Mouse (Mus musculus): Measurements from ENCODE around the gene Fndc3b. TPM values are rescaled to one million over a fixed set of nuclear protein-coding genes. Genes with fewer than 3 reads are reported as not detected.
A peak's percentile ranks its signal among the peaks of the same experiment; 100 is the strongest.

Fndc3b gene
- polyA plus RNA-seq, 1 experiment = 8.4 TPM

DNA sequence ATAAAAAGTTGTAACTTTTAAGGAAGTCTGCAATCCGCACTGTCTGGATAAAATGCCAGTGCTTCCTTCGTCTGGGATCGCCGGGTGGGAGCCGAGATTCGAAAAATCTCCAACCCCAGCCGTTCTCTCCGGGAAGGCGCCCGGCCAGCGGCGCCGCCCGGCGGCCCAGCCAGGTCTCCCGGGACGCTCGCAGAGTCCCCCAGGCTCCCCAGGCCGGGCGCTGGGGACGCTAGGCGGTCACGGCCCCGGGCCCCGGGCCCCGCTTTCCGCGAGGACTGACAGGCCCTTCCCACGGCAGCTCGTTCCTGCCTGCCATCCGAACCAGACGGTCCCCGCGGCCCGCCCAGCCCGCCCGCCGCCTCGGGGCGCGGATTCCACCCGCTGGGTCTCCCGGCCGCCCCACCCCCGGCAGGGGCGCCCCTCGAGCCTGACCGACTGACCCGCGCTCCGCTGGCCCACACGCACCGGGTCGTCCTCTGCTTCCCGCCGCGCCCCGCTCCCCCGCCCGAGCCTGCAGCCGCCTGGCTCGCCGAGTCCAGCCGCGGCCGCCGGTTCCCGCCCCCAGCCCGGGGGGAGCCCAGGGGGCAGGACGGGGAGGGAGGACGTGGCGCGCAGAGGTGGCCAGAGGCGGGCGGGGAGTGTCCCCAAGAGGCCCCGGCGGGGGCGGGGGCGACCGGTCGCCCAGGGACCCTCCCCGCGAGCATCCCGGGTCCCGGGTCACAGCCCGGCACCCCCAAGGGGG, 1.0 kb downstream of the Fndc3b start:
- no peak for DNase-seq (ENCODE audit: extremely low spot score in 1 of 2, low spot score in 1 of 2)

DNA sequence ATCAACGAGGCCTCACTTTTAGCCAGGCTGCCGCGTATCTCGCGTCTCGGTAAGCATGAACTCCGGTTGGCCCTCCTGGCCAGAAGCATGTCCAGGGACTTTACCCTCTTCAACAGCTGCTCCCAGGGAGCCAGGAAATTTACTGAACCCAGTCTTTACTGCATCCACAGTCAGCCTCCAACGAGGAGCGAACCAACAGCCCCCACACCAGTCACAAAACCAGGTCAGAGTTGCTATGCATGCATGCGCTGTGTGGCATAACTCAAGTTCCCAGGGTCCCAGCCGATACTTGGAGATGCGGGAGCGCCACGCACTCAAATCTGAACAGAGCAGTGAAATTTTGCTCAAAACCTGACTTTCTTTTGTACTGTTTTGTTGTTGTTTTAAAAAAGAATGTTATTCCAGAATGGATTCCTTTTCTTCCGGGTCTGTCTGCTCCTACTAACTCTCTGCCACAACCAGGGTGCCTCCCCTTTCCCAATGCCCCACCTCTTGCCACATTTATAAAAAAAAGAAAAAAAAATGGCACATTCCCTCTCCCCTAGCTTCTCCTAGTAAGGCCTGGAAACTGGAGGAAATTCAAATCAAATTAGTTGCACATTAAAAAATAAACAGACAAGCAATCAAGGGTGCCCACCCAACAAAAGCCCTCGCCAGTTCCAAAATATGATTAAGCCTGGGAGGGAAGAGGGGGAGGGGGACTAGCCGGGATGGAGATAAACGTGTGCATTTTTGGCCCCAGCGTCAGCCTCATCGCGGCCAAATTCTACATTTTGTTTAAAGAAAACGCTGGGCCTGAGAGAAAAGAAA, 1.8 kb downstream of the Fndc3b start:
- DNase-seq (ENCODE audit: extremely low spot score in 1 of 2, low spot score in 1 of 2) = no peak

DNA sequence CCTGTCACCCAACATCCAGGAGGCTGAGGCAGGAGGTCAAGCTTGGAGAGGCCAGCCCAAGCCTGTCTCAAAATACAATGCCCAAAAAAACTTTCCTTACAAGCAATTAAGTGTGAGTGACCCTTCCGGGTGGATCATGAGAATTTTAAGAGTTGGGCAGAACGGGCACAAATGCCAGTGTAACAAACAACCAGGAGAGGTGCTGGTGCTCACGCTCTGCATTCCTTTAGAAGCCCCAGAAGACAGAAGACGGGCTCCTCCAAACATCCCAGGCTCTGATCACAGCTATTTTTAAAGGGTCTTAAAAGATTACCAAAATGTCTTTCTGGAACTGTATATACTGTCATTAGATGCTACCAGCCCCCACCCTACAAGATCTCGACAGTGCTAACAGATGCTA, 2.5 kb downstream of the Fndc3b start:
- no peak for DNase-seq (ENCODE audit: extremely low spot score in 1 of 2, low spot score in 1 of 2)

DNA sequence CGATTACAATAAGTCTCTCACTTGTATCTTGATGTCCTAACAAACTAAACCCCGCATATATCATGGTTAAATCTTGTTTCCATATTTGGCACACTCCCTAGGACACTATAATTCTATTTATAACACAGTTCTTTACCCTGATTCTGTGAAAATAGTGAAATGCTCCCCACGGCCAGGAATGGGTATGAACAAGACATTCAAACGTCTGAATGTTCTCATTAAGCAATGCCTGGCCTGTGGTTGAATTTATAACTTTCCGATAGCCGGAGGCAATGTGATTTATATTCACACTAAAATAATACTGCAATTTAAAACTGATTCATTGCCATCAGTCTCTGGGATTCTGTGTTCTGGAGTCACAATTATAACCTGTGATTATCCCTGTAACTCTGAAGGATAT, 5.3 kb downstream of the Fndc3b start:
- DNase-seq (ENCODE audit: extremely low spot score in 1 of 2, low spot score in 1 of 2) = no peak

DNA sequence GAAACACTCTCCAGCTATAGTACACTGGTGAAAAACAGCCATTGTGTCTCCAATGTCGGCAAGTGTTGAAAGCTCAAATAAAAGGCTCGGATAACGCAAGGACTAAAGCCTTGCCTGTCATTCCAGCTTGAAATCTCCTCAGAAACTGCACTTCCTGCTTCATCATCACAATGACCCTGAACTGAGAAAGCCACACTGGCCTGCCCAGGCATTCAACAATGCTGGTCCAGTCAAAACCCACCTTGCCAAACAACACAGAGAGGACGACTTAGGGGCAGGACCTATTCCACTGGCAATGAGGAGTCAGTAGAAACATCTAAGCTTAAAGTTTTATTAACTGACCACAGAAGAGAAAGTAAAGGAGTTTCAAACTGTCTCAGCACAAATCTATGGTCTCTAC, 6.1 kb downstream of the Fndc3b start:
- DNase-seq (ENCODE audit: extremely low spot score in 1 of 2, low spot score in 1 of 2) = no peak

DNA sequence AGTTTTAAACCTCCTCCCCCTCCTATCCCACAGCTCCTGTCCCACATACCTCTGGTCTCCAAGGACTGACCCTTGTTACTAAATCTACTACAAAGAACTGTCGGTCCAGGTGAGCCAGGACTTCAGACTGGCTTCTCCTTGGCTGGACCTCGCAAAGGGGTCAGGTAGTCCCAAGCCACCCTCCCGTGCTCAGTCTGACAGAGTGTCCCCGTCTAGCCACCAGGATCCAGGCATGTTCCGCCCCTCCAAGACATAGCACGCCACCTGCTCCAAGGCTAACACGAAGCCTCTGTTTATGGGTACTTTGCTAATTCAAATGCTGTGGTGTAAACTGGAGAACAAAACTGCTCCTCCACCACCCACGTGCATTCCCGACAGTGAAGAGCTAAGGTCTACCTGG, 6.5 kb downstream of the Fndc3b start:
- no peak for DNase-seq (ENCODE audit: extremely low spot score in 1 of 2, low spot score in 1 of 2)

DNA sequence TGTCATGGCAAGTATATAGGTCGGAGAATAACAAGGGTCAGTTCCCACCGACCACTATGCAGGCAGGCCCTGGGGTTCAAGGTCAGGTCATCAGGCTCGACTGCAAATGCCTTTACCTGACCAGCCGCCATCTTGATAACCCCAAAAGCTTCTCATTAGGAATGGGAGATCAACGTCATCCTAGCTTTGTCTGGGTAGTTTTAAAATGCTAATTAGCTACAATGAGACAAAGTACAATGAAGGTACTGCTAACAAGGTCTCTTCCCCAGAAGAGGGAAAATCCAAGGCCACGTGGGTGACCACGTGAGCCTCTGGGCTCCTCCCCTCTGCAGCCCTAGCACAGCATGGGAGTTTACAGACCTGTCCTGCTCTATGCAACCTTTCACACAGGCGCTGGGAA, 7.6 kb downstream of the Fndc3b start:
- DNase-seq (ENCODE audit: extremely low spot score in 1 of 2, low spot score in 1 of 2) = no peak

DNA sequence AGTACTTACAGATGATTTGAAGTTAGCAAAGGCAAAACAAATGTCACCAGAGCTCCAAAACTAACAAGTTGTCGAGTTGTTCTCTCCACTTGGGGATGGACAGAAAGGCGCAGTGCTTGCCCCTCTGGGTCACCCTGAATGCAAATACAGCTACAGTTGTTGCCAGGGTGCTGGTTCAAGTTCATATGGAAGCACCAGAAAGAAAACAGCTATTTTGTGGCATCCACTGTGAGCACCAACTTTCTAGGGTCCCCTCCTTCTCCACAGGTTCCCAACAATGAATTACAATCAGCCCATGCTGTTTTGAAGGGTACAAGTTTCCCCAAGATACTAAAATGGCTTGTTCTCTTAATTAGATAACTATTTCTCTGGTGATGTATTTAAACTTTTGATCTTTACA, 8.0 kb downstream of the Fndc3b start:
- no peak for DNase-seq (ENCODE audit: extremely low spot score in 1 of 2, low spot score in 1 of 2)

DNA sequence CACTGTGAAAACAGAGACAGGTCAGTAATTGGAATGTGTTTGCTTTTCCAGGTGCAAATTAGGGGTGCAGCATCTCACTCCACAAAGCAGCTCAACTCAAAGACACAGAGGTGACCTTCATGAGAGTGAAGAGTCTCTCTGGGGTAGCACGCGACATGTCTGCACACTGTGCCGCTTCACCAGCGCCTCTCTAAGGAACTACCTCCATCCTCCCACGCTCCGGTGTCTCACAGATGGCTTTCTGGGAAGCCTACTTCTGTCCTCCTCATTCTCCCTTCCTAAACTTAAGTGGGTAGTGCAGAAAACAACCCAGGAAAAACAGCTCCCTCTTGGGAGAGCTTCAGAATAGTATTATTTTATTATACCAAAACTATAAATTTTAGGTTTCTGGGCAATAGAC, 12.4 kb downstream of the Fndc3b start:
- DNase-seq (ENCODE audit: extremely low spot score in 1 of 2, low spot score in 1 of 2) = peak; percentile 74 to 82

DNA sequence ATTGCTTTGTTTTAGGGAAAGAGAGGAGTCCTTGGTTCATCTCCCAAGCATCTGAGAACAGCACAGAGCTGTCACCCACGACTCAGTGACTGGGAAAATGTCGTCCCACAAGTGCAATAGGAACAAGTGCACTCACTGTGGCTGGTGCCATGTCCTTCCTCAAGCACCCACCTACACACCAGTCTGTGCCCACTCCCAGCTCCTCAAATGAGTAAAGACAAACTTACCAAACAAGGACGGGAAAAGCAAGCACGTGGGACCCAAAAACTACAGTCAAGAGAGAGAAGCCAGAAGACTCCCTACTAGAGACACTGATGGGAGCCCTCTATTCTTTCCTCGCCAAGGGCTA, 14.7 kb downstream of the Fndc3b start:
- peak in 1 of 2 experiments; percentile 48 for DNase-seq (ENCODE audit: extremely low spot score in 1 of 2, low spot score in 1 of 2)

DNA sequence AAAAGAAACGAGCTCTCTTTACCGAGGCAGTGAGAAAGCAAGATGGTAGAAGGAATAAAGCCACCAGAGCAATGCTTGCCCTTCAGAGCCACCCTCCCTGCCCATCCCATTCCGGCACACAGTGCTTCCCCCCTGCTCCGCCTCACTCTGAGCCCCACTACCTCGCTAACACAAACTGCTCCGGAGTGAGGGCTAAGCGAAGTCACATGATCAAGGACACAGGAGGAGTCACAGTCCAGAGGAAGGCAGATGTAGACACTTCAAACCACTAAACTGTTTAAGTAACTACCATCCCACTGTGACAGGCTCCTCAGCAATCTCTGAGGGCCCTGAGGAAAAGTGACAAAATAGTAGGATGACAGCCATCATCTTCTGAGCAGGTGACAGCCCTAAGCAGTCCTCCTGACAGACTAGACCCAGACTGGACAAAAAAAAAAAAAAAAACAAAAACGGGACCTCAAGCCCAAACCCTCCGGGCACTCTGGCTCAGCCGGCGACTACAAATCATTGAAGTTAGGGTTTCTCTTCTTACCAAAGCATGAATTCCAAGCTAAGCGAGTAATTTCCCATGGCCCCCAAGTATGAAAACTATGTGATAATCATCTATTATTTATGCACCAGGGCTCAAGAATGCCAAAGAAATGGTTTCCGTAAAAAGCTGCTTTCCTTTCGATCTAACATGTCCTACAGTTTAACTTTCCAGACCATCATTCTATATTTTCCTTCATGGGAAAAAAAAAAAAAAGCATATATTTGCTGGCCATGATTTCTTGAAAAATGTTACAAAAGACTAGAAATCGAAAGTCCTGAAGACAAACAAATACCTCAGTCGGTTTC, 15.3 kb downstream of the Fndc3b start:
- no peak for DNase-seq (ENCODE audit: extremely low spot score in 1 of 2, low spot score in 1 of 2)

DNA sequence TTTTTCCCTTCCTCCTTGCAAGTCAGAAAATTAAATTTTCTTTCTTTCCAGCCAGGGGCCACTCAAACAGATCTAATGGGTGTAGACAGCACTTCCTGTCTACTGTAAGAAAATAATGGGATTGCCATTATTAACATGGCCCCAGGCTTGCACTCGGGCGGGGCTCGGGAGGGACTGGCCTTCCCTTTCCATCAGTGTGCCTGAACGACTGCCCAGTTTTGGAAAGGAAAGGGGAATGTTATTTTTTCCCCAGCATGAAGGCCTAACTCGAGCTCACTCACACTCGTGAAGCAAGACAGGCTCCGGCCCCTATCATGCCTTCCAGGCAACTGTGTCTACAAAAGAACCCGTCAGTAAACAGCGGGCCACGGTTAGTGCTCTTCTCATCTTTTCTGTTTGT, 16.5 kb downstream of the Fndc3b start:
- DNase-seq (ENCODE audit: extremely low spot score in 1 of 2, low spot score in 1 of 2) = no peak

DNA sequence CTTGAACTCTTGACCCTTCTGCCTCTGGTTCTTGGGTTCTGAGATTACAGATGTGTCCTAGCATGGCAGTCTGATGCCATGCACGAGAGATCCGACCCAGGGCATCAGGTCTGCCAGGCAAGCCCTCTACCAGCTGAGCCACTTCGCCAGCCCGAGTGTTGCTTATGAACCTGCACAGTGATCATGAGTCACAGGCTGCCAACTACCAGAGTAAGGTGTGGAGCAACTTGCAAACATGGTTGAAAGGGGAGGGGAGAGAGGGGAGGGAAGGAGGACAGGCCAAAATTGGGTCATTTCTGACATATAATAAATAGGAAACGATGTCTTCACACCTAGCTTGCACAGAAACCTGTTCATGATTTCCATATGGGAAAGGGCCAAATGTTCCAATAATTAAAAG, 17.0 kb downstream of the Fndc3b start:
- no peak for DNase-seq (ENCODE audit: extremely low spot score in 1 of 2, low spot score in 1 of 2)

DNA sequence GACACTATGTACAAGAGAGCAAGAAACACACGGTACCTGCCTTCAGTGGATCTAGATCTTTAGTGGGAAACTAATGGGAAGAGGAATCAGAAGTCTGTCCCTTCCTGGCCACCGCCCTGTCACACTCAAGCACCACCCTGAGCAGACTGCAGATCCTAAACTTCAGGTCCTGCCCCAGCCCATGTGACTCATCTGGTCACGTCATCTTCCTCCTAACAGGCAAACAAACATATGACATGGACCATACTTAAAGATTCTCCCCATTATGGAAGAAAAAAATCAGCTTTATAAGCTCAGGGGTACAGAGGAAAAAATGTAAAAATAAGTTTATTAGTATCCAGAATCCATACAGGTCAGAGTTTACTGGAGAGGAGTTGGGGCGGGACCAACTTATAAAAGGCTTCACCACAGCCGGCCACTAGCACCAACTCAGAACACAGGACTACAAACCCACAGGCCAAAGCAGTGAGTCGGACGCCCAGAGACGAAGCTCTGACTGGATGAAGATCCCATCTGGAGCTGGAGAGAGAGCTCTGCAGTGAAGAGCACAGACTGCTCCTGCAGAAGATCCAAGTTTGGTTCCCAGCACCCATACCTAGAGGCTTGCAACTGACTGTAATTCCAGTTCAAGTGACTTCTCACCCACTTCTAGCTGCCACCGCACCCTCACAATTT, 19.5 kb downstream of the Fndc3b start:
- no peak for DNase-seq (ENCODE audit: extremely low spot score in 1 of 2, low spot score in 1 of 2)

DNA sequence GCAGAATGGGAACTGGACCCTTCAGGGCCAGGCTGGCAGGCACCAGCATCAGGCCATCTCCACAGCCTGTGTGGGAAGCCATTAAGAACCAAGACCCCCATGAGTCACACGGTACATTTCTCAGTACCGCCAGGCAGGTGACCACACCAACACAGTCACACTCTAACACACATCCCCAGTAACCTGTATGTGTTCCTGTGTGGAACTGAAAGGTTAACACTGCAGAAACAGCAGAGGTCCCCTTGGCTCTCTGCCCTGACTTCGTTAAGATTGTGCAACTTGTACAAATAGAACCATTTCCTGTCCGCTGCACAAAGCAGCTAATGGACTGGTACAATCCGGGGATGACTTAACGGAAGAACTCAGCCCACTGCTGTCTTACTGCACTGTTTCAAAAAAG, 21.1 kb downstream of the Fndc3b start:
- DNase-seq (ENCODE audit: extremely low spot score in 1 of 2, low spot score in 1 of 2) = no peak

DNA sequence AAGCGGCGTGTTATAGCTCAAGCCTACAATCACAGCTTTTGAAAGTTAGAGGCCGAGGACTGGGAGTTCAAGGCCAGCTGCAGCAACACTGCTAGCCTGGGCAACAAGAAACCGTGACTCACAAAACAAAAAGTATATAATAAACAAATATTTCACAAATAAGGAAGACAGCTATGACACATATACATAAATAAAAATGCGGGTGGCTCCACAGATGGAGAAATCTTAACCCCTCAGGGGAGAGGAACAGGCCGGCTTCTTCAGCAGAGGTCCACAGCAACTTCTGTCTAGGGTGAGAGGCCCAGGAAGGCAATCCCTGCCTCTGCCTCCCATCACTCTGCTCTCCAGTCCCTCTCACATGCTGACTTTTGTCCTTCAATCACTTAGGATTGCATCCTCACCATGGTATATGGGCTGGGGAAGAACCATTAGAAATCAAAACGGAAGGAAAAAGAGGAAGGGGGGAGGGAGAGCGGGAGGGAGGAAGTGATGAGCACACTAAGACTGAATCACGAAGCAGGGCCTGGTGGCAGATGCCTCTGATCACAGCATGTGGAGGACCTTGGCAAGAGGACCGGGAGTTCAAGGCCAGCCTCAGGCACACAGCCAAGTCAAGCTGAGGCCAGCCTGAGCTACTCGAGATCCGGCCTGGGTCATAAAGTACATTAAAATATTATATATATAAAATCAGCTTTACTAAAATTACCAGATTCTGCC, 21.8 kb downstream of the Fndc3b start:
- DNase-seq (ENCODE audit: extremely low spot score in 1 of 2, low spot score in 1 of 2) = no peak

DNA sequence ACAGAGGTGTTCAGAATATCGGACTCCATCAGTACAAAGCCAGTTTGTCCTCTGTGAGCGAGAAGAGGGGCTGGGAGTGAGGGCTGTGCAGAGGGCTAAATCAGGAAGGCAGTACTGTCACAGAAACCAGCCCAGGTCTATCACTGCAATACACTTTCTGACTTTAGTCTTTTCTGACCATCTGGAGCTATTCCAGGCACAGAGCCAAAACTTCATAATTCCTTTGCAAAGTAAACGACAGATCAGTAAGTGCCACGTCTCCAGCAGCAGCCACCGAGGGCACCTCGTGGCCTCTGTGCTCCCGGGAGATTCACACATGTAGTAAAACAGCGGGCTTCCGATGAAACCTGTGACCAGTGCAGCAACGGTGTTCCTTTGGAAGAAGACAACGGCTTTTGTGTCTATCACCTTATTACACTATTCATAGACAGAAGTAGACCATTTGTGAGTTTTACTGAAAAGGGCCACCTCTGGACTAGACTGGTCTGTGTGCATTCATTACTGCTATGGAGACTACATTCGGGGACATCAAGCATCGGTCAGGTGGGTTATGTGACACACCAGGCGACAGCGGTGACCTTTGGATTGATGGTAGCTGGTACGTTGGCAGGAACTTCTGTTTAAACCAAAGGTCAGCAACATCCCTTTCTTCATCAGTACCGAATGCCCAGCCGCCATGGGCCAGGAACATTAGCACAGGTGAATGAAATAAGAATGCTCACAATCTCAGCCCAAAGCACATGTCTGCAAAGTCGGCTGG, 24.2 kb downstream of the Fndc3b start:
- no peak for DNase-seq (ENCODE audit: extremely low spot score in 1 of 2, low spot score in 1 of 2)

DNA sequence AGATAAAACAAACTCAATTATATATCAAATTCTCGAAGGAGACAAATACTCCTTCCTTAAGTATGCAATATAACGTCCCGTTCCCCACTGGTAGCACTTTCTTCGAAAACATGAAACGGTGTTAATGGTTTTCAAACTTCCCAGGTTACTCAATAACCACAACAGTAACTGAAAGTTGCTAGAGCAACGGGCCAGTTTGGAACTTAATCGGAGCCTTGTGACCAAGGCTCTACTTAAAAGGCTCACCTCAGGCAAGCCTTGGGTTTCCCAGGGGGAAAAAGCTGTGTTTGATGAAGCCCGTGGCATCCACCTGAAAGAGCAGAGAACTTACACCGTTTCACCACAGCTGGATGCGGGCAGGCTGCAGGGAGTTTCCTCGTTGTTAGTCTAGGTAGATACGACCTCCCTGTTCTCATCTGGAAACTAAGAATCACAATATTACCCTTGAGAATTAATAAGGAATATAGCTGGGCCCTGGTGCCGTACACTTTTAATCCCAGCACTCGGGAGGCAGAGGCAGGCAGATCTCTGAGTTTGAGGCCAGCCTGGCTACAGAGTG, 25.4 kb downstream of the Fndc3b start:
- DNase-seq (ENCODE audit: extremely low spot score in 1 of 2, low spot score in 1 of 2) = no peak

DNA sequence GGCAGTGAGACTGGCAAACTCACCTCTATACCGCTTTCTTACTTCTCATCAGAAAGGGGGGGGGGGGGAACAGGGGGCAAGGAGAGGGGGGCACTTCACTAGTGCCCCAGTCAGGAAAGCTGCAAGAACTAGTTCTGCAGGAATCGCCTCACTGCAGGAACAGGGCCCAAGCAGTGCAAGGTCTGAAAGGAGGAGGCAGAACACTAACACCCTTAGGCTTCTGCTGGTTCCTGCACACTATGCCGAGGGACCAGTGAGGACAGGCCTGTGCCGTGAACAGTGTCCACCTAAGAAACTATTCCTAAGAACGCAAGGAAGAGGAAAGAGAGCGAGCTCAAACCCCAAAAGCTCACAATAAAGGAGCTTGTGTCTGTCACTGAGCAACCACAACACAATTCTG, 26.0 kb downstream of the Fndc3b start:
- DNase-seq (ENCODE audit: extremely low spot score in 1 of 2, low spot score in 1 of 2) = no peak
